Mouse (Mus musculus) forebrain, embryonic 12.5 days (tissue): ENCODE data around the gene Sult6b2. TPM values are rescaled to one million over a fixed set of nuclear protein-coding genes. Genes with fewer than 3 reads are reported as not detected.

ENCODE experiments used
- ATAC-seq: fragments of 200-750 bp; cut with Nextera tagmentation; 2 replicates; pipeline ENCODE4 v1.8.0; 2017; ENCODE audit warnings: moderate TSS enrichment; ENCODE audit not compliant: low FRiP score
- H3K27ac ChIP-seq: fragments of 300-500 bp; sonication (generic); 2 replicates; pipeline ENCODE4 v1.5.1; 2016; ENCODE audit warnings: mild to moderate bottlenecking
- H3K27me3 ChIP-seq: fragments of 300-500 bp; sonication (generic); 2 replicates; pipeline ENCODE4 v1.6.1; 2016; ENCODE audit warnings: mild to moderate bottlenecking
- H3K36me3 ChIP-seq: fragments of 300-500 bp; sonication (generic); replicated peaks from 2 replicates; pipeline ENCODE4 v1.6.1; 2016; ENCODE audit warnings: mild to moderate bottlenecking
- H3K4me1 ChIP-seq: fragments of 300-500 bp; sonication (generic); 2 replicates; pipeline ENCODE4 v1.6.1; 2016
- H3K4me2 ChIP-seq: fragments of 300-500 bp; sonication (generic); 2 replicates; pipeline ENCODE4 v1.6.1; 2016; ENCODE audit warnings: mild to moderate bottlenecking, moderate library complexity
- H3K4me3 ChIP-seq: fragments of 300-500 bp; sonication (generic); replicated peaks from 2 replicates; pipeline ENCODE4 v1.5.1; 2016; ENCODE audit warnings: mild to moderate bottlenecking
- H3K9ac ChIP-seq: fragments of 300-500 bp; sonication (generic); 2 replicates; pipeline ENCODE4 v1.6.1; 2016; ENCODE audit warnings: mild to moderate bottlenecking
- H3K9me3 ChIP-seq: fragments of 300-500 bp; sonication (generic); 2 replicates; pipeline ENCODE4 v1.6.1; 2016
- WGBS: fragments of 180-500 bp; shearing (Covaris S2); methylation state at CpG from one replicate; pipeline ENCODE4 v1.1.7; 2016; 5-methylcytosine and 5-hydroxymethylcytosine counted together
- polyA plus RNA-seq: library from polyadenylated mRNA; unstranded; fragments of >200 nt; fragmentation: Nextera tagmentation; extraction: Ambion mirVana; gene quantifications from 2 replicates; pipeline ENCODE4 v1.2.1, GENCODE M21; 2016

Gene Sult6b2
- polyA plus RNA-seq, result 0.09 and 0.17 TPM in 2 replicates

DNA sequence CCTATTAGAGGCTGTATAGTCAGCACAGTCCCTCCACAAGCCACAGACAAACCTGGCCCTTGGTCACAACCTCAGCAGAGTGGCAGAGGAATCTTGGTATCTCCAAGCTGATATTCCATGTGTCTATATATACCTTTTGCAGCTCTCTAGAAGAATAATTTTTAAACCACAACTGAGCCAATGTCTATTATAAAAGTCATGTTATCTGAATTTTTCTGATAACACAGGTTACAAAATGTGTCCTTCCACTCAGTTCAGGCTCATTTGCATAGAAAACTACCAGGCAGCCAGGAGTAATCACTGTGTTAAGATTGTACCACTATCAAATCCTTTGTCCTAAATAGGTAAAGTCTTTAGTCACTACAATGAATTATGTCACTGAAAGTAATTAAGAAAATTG lies at the start of gene Sult6b2:
Sult6b2 (minus strand) TSS at position 101 of the 400 bp plus-strand sequence.
- Histone ChIP-seq H3K4me2 (no peak within 1 kb of the TSS), H3K9ac (no peak within 1 kb of the TSS), H3K4me1 (peaks cover 7% of the 10 kb centered on the region; the same call in 1 of the 2 replicates), H3K36me3 (no peaks in the 10 kb centered on the region), H3K27ac (no peak within 1 kb of the TSS), H3K9me3 (no peaks in the 10 kb centered on the region), H3K27me3 (0 out of 2 replicates have a peak, but pooled peaks cover 3% of the 10 kb centered on the region), H3K4me3 (no peak within 1 kb of the TSS)
- ATAC-seq, result no peak

DNA sequence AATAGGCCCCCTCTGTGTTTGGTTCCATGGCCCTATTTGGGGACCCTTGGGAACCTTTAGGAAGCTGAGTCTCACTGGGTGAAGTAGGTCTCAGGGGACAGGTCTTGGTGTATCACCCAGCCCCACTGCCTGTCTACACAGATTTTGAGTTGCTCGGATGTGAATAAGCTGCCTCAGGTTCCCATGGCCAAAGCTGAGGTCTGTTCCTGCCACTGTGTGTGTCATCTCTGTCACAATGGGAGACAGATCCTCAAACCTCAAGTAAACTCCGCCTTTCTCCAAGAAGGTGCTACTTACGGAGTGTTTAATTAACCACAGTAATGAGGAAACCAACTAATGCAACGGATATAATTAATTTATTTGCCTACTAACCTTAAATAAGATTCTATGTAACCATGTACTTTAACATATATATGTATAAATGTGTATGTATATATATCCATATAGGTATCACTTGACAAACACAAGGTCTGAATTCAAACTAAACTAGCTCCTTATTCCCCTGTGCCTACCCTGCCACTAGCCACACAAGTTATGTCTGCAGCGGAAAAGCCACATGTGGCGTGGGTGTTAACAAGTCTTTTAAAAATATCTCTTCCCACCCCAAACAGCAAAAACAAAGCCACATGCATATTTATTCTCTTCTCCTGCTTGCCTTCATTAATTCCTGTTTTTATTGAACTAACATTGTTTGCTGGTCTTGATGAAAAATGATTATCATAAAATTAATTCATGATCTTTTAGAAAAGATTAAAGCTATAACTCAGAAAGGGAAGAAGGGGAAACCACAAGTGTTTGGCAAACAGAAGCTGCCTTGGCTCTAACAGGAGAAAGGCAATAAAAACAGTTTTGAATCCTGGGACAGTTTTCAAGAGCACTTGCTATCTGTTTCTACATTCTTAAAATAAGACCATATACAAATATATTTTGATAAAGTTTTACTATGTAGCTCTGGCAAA lies 48.4 kb upstream of the Sult6b2 start:
- ATAC-seq, result no peak
- WGBS, result 88% methylated on average over 6 of the region's 6 CpGs
- no peaks in the 10 kb centered on the region for H3K36me3 ChIP-seq

DNA sequence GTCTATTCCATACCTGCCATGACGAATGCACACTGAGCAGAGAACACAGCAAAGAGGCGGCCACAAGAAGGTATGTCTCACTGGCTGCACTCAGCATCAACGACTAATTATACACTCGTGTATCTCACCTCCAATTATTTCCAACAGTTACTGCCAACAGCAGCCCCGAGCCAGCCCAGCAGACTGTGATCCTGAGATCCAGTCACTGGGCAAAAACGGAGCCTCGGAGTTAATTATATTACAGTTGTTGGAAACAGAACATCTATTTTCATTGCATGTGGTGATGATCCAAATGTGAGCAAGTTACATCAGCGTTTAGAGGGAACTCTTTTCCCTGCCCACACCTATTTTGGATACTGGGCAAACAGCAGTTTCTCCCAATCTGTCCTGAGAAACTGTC lies 46.1 kb upstream of the Sult6b2 start:
- Histone ChIP-seq H3K27me3 (no peaks in the 10 kb centered on the region), H3K4me2 (no peak overlapping the region), H3K9me3 (no peaks in the 10 kb centered on the region), H3K4me1 (no peaks in the 10 kb centered on the region), H3K9ac (no peak overlapping the region), H3K36me3 (no peaks in the 10 kb centered on the region), H3K27ac (no peak overlapping the region), H3K4me3 (no peak overlapping the region)
- WGBS, result 79% methylated on average over 8 of the region's 8 CpGs
- no peak for ATAC-seq

More for the DNA sequence above, 48.4 kb upstream of the Sult6b2 start:
- Histone ChIP-seq H3K27ac (no peak overlapping the region), H3K4me2 (no peak overlapping the region), H3K9ac (no peak overlapping the region), H3K27me3 (no peaks in the 10 kb centered on the region), H3K4me3 (no peak overlapping the region), H3K9me3 (no peaks in the 10 kb centered on the region), H3K4me1 (peaks cover 9% of the 10 kb centered on the region)

DNA sequence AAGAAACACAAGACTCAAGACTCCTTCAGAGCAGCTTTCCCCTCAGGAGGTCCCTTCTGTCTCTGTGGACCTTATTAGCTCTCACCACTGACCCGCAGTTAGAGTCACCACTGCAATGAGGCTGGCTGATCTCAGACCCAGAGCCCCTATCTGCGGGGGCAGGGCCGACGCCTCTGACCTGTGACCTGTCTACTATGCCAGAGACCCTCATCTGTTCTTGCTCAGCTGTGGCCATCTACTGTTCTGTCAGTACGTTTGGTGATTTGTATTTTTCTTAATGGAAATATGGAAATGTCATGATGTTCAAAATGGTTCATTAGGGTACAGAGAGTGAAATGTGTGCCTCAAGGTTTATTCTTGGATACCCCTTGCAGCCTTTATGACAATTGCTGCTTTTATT lies 45.0 kb upstream of the Sult6b2 start:
- H3K36me3 ChIP-seq, result no peaks in the 10 kb centered on the region
- no peaks in the 10 kb centered on the region for H3K27me3 ChIP-seq
- no peak overlapping the region for H3K27ac ChIP-seq
- H3K4me2 ChIP-seq, result no peak overlapping the region
- no peaks in the 10 kb centered on the region for H3K9me3 ChIP-seq
- H3K4me1 ChIP-seq, result no peaks in the 10 kb centered on the region
- H3K9ac ChIP-seq, result no peak overlapping the region
- WGBS, result 62% methylated on average over 5 of the region's 5 CpGs
- H3K4me3 ChIP-seq, result no peak overlapping the region
- ATAC-seq, result no peak

DNA sequence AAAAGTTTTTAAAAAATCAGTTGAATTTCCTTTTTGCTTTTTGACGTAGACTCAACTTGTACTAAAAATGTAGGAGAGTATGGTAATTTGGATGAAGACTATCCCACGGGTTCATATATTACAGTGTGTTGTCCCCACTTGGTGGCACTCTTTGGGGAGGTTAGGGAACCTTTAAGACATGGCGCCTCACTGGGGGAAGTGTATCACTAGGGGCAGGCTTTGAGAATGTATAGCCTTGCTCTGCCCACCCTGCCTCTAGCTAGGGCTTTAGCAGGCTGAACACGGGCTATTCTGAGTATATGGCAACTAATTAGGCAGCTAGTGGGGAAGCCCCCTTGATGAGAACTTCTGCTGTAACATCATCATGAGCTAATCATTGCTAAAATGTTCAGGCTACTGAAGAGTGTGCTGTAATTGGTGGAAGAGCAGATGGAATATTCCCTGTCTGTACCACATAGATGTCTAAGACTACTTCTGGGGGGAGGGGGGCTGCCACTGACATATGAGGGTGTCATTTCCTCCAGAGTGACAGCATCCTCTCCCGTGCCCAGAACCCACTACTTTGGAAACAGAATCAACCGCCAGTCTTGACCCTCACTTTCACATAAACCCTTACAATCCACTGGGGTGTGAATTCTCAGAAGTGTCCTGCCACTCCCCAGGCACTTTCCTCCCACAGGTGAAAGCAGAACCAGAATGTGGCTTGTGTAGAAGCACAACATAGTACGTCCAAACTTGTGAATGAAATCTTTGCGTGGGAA lies 43.8 kb upstream of the Sult6b2 start:
- no peaks in the 10 kb centered on the region for H3K27me3 ChIP-seq
- H3K9me3 ChIP-seq, result no peaks in the 10 kb centered on the region
- no peak for ATAC-seq
- 83% methylated on average over 8 of the region's 8 CpGs for WGBS
- no peak overlapping the region for H3K4me2 ChIP-seq
- H3K27ac ChIP-seq, result no peak overlapping the region
- no peak overlapping the region for H3K4me3 ChIP-seq
- H3K4me1 ChIP-seq, result no peaks in the 10 kb centered on the region
- no peak overlapping the region for H3K9ac ChIP-seq
- no peaks in the 10 kb centered on the region for H3K36me3 ChIP-seq

DNA sequence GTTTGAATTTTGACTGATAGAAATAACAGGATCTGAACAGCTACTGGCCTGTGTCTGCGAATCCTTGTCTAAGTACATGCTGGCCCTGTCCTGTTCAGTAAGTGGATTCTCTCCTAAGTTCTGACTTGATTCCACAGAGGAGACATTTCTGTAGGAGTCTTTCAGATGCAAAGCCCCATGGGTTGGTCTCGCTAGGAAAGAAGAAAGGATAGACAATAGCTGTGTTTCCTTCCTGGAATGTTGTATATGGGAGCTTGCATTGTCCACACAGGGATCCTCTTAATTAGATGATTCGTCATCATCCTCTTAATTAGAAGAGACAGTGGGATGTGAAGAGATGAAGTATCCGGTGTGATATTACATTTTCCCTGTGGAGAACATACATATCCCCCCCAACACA lies 42.6 kb upstream of the Sult6b2 start:
- no peaks in the 10 kb centered on the region for H3K27me3 ChIP-seq
- H3K4me3 ChIP-seq, result no peak overlapping the region
- H3K4me2 ChIP-seq, result no peak overlapping the region
- H3K9ac ChIP-seq, result no peak overlapping the region
- H3K27ac ChIP-seq, result no peak overlapping the region
- 80% methylated on average over 4 of the region's 4 CpGs for WGBS
- no peaks in the 10 kb centered on the region for H3K36me3 ChIP-seq
- no peaks in the 10 kb centered on the region for H3K9me3 ChIP-seq
- H3K4me1 ChIP-seq, result no peaks in the 10 kb centered on the region
- ATAC-seq, result no peak

DNA sequence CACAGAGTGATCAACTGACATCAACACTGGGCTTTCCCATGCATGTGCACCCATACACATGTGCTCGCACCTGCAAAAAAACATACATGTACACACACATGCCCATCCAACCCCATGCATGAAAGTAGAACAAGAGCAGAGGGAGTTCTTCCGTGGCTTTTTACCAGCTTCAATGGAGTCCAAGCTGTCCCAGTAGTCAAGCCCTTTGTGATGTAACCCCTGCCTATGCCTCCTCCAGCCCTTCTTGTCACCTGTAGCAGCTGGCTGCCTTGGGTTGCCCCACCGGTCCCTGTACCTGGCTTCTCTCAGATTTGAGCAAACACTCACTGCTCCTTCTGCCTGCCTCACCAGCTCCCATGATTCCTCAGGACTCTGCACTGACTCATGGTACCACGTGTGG lies 40.8 kb upstream of the Sult6b2 start:
- ATAC-seq, result no peak
- H3K9me3 ChIP-seq, result no peaks in the 10 kb centered on the region
- WGBS, result 90% methylated on average over 4 of the region's 4 CpGs
- H3K4me1 ChIP-seq, result no peaks in the 10 kb centered on the region
- no peaks in the 10 kb centered on the region for H3K36me3 ChIP-seq
- H3K4me3 ChIP-seq, result no peak overlapping the region
- H3K9ac ChIP-seq, result no peak overlapping the region
- H3K27ac ChIP-seq, result no peak overlapping the region
- no peak overlapping the region for H3K4me2 ChIP-seq
- H3K27me3 ChIP-seq, result no peaks in the 10 kb centered on the region

DNA sequence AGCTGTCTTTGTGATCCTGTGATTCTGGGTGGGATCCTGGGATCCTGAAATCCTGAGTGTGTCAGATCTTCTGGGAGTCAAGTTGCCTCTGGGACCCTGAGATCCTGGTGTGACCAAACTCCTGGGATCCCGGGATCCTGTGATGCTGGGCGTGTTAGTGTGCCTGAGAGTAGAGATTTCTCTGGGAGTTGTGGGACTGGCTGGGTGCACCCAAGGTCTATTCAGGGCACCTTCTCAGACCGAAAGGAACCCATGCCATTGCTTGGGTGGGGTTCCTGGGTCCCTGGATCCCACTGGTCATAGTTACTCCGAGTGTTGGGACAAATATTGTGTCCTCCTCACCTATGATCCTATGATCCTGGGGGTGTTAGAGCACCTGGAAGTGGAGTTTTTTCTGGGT lies 39.8 kb upstream of the Sult6b2 start:
- no peak overlapping the region for H3K4me2 ChIP-seq
- no peaks in the 10 kb centered on the region for H3K4me1 ChIP-seq
- no peaks in the 10 kb centered on the region for H3K36me3 ChIP-seq
- no peaks in the 10 kb centered on the region for H3K27me3 ChIP-seq
- no peak overlapping the region for H3K9ac ChIP-seq
- H3K27ac ChIP-seq, result no peak overlapping the region
- ATAC-seq, result no peak
- WGBS, result 82% methylated on average over 4 of the region's 4 CpGs
- H3K4me3 ChIP-seq, result no peak overlapping the region
- no peaks in the 10 kb centered on the region for H3K9me3 ChIP-seq

DNA sequence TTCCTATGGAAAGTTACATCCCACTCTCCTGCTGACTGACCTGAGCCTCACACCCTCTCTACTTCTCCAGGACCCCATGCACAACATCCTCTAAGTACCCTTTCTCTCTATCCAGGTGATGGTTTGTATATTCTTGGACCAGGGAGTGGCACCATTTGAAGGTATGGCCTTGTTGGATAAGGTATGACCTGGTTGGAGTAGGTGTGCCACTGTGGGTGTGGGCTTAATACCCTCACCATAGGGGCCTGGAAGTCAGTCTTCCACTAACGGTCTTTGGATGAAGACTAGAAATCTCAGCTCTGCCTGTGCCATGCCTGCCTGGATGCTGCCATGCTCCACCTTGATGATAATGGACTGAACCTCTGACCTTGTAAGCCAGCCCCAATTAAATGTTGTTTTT lies 34.2 kb upstream of the Sult6b2 start:
- Histone ChIP-seq H3K27me3 (no peaks in the 10 kb centered on the region), H3K9ac (no peak overlapping the region), H3K4me1 (no peaks in the 10 kb centered on the region), H3K27ac (no peak overlapping the region), H3K9me3 (no peaks in the 10 kb centered on the region), H3K4me3 (no peak overlapping the region), H3K4me2 (no peak overlapping the region), H3K36me3 (no peaks in the 10 kb centered on the region)
- no peak for ATAC-seq
- 92% methylated on average over 1 of the region's 1 CpGs for WGBS

DNA sequence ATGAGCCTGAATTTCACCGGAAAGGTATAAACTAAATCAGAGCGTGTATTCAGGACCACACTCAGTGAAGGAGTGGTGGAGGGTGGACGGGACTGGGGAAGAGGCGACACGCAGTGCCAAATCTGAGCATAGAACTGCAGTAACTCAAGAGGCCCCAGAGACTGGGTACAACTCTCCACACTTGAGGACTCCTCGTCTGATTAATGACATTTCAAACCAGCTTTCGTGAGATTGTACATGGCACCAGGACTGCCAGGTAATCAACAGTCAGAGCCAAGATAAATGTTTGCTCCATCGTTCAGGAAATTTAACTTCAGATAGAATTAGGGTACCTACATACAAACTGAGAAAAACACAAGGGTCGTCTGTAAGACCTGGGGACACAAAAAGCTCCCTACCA lies 33.0 kb upstream of the Sult6b2 start:
- Histone ChIP-seq H3K4me1 (no peaks in the 10 kb centered on the region), H3K9ac (no peak overlapping the region), H3K9me3 (no peaks in the 10 kb centered on the region), H3K36me3 (no peaks in the 10 kb centered on the region), H3K27ac (no peak overlapping the region), H3K27me3 (no peaks in the 10 kb centered on the region), H3K4me2 (no peak overlapping the region), H3K4me3 (no peak overlapping the region)
- ATAC-seq, result no peak
- 87% methylated on average over 9 of the region's 9 CpGs for WGBS

DNA sequence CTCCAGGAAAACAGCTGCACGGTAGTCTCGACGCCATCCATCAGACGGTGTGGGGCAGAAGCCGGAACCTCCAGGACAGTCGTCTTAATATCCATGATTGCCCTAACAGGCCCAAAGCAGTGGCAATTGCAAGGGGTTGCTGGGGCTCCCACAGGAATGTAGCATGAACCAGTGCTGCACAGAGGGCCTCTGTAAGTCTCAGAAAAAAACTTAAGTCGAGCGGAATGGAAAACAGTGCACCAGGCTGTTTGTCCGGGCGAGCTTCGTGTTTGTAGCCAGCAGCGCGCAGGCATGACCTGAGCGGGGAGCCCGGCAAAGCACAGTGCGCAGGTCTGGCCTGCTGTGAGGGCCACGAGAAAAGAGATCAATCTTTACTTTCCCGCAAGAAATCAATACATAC lies 31.4 kb upstream of the Sult6b2 start:
- peak; percentile 58; the same call in 1 of the 2 replicates for ATAC-seq
- Histone ChIP-seq H3K9me3 (no peaks in the 10 kb centered on the region), H3K27ac (no peak overlapping the region), H3K4me1 (no peaks in the 10 kb centered on the region), H3K4me3 (no peak overlapping the region), H3K36me3 (no peaks in the 10 kb centered on the region), H3K4me2 (no peak overlapping the region), H3K27me3 (no peaks in the 10 kb centered on the region), H3K9ac (no peak overlapping the region)
- whole genome bisulfite sequencing, result 61% methylated on average over 18 of the region's 18 CpGs

DNA sequence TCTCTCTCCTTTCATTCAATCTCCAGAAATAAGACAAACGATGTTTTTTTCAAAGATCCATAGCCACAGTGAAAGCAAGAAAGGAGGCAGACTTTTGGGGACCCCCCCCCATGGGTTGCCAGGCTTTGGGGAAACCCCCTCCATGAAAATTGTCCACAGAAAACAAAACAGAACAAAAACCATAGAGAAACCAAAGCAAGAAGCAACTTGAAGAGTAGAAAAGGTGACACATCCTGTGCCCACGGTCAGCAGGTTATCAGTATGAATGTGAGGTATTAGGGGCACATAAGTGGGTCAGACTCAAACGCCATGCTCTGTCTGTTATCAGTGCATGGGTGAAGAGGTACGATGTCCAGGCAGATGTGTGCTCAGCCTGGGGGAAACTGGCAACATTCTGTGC lies 30.6 kb upstream of the Sult6b2 start:
- 82% methylated on average over 4 of the region's 4 CpGs for WGBS
- H3K27me3 ChIP-seq, result no peaks in the 10 kb centered on the region
- H3K27ac ChIP-seq, result no peak overlapping the region
- ATAC-seq, result no peak
- H3K4me1 ChIP-seq, result no peaks in the 10 kb centered on the region
- no peaks in the 10 kb centered on the region for H3K9me3 ChIP-seq
- H3K36me3 ChIP-seq, result no peaks in the 10 kb centered on the region
- no peak overlapping the region for H3K4me3 ChIP-seq
- H3K9ac ChIP-seq, result no peak overlapping the region
- H3K4me2 ChIP-seq, result no peak overlapping the region
